Mouse (Mus musculus) intestine, postnatal 0 days (tissue): Measurements from ENCODE around the gene Shroom1. TPM values are rescaled to one million over a fixed set of nuclear protein-coding genes. Genes with fewer than 3 reads are reported as not detected.
A peak's percentile ranks its signal among the peaks of the same experiment; 100 is the strongest.
"Not testable (repeated sequence)": the region's sequence is repeated elsewhere in the genome, so short reads cannot be mapped to it uniquely, and the experiment has no call there.

Experiments
- ATAC-seq: fragments of 200-750 bp; cut with Nextera tagmentation; 2 replicates; pipeline ENCODE4 v1.8.0; 2017; ENCODE audit warnings: mild to moderate bottlenecking, moderate TSS enrichment, moderate library complexity
- H3K27ac ChIP-seq: fragments of 300-500 bp; sonication (generic); 2 replicates; pipeline ENCODE4 v1.5.1; 2014; ENCODE audit warnings: mild to moderate bottlenecking, low read depth, low read length, moderate library complexity
- H3K27me3 ChIP-seq: fragments of 300-500 bp; sonication (generic); replicated peaks from 2 replicates; pipeline ENCODE4 v1.6.1; 2014; ENCODE audit warnings: low read length, mixed read lengths; ENCODE audit not compliant: control insufficient read depth, insufficient read depth
- H3K36me3 ChIP-seq: fragments of 300-500 bp; sonication (generic); 2 replicates; pipeline ENCODE4 v1.6.1; 2014; ENCODE audit warnings: mild to moderate bottlenecking, moderate library complexity; ENCODE audit not compliant: control insufficient read depth, insufficient read depth
- H3K4me1 ChIP-seq: fragments of 300-500 bp; sonication (generic); replicated peaks from 2 replicates; pipeline ENCODE4 v1.6.1; 2014; ENCODE audit warnings: antibody characterized with exemption, low read length, mixed read lengths; ENCODE audit not compliant: control insufficient read depth, insufficient read depth
- H3K4me2 ChIP-seq: fragments of 300-500 bp; sonication (generic); replicated peaks from 2 replicates; pipeline ENCODE4 v1.6.1; 2014; ENCODE audit warnings: low read depth, mild to moderate bottlenecking, moderate library complexity
- H3K4me3 ChIP-seq: fragments of 300-500 bp; sonication (generic); 2 replicates; pipeline ENCODE4 v1.5.1; 2014; ENCODE audit warnings: low read depth, low read length
- H3K9ac ChIP-seq: fragments of 300-500 bp; sonication (generic); 2 replicates; pipeline ENCODE4 v1.6.1; 2014; ENCODE audit warnings: mild to moderate bottlenecking, low read depth, low read length
- H3K9me3 ChIP-seq: fragments of 300-500 bp; sonication (generic); 2 replicates; pipeline ENCODE4 v1.6.1; 2016; ENCODE audit warnings: mixed run types; ENCODE audit not compliant: control insufficient read depth
- CTCF ChIP-seq: sonication (generic); IDR thresholded peaks from 2 replicates; pipeline ENCODE4 v1.5.1; 2016; ENCODE audit warnings: low read depth, mild to moderate bottlenecking, control low read depth, antibody characterized with exemption, moderate library complexity
- WGBS: fragments of 180-500 bp; shearing (Covaris S2); extraction: QIAGEN DNeasy Blood & Tissue Kit; methylation state at CpG from one replicate; pipeline ENCODE4 v1.1.7; 2014; 5-methylcytosine and 5-hydroxymethylcytosine counted together
- polyA plus RNA-seq: library from polyadenylated mRNA; unstranded; fragments of >200 nt; fragmentation: Nextera tagmentation; extraction: Ambion mirVana; gene quantifications from 2 replicates; pipeline ENCODE4 v1.2.1, GENCODE M21; 2015

Gene Shroom1
- polyA plus RNA-seq, 1 experiment from 2014 or later = 3.7 TPM

- peak overlapping the region; percentile 73 for H3K27ac ChIP-seq
- WGBS = 57% methylated on average over 3 of the region's 3 CpGs
- no peaks in the 10 kb centered on the region for H3K27me3 ChIP-seq
- H3K9ac ChIP-seq = no peak overlapping the region
- H3K36me3 ChIP-seq = peaks cover 20% of the 10 kb centered on the region
- no peak for ATAC-seq
- no peak overlapping the region for H3K4me3 ChIP-seq
- H3K4me2 ChIP-seq = no peak overlapping the region
- peaks cover 4% of the 10 kb centered on the region; the same call in 1 of the 2 replicates for H3K4me1 ChIP-seq
- no peaks in the 10 kb centered on the region for H3K9me3 ChIP-seq
- TF ChIP-seq CTCF = no peak
Observed at GRCm38 (mm10) chr11:53425251-53425650, 31.8 kb upstream of the Shroom1 start.

GRCm38 (mm10) chr11:53425711-53426255 lies 31.2 kb upstream of the Shroom1 start:
- no peak overlapping the region for H3K9ac ChIP-seq
- TF ChIP-seq CTCF = no peak
- H3K4me1 ChIP-seq = peaks cover 4% of the 10 kb centered on the region; the same call in 1 of the 2 replicates
- H3K4me2 ChIP-seq = no peak overlapping the region
- ATAC-seq = no peak; the same call in 1 of the 2 replicates
- H3K27ac ChIP-seq = peak overlapping the region; percentile 73
- 57% methylated on average over 6 of the region's 6 CpGs for WGBS
- no peak overlapping the region for H3K4me3 ChIP-seq
- no peaks in the 10 kb centered on the region for H3K27me3 ChIP-seq
- H3K9me3 ChIP-seq = no peaks in the 10 kb centered on the region
- H3K36me3 ChIP-seq = peaks cover 18% of the 10 kb centered on the region

GRCm38 (mm10) chr11:53426914-53427313 lies 30.1 kb upstream of the Shroom1 start:
- H3K27ac ChIP-seq = 0 out of 2 replicates have a peak overlapping the region, but pooled peaks have one; percentile 95
- not testable (repeated sequence) for ATAC-seq, H3K4me1 ChIP-seq, H3K4me3 ChIP-seq, H3K27me3 ChIP-seq, H3K4me2 ChIP-seq, H3K9ac ChIP-seq, H3K9me3 ChIP-seq
- 79% methylated on average over 3 of the region's 3 CpGs for WGBS
- H3K36me3 ChIP-seq = peaks cover 18% of the 10 kb centered on the region

GRCm38 (mm10) chr11:53427993-53428715 lies 28.9 kb upstream of the Shroom1 start:
- Histone ChIP-seq H3K9ac (no peak overlapping the region), H3K27ac (peak overlapping the region; percentile 95), H3K27me3 (no peaks in the 10 kb centered on the region), H3K4me3 (no peak overlapping the region), H3K4me2 (no peak overlapping the region), H3K9me3 (no peaks in the 10 kb centered on the region), H3K36me3 (peaks cover 18% of the 10 kb centered on the region), H3K4me1 (peaks cover 9% of the 10 kb centered on the region; the same call in 1 of the 2 replicates)
- 61% methylated on average over 3 of the region's 3 CpGs for WGBS
- TF ChIP-seq CTCF = no peak
- no peak for ATAC-seq

GRCm38 (mm10) chr11:53428716-53429057 lies 28.3 kb upstream of the Shroom1 start:
- no peak for ATAC-seq
- Histone ChIP-seq H3K9ac (no peak overlapping the region), H3K36me3 (peaks cover 18% of the 10 kb centered on the region), H3K4me3 (no peak overlapping the region), H3K9me3 (no peaks in the 10 kb centered on the region), H3K4me2 (no peak overlapping the region), H3K4me1 (peaks cover 9% of the 10 kb centered on the region; the same call in 1 of the 2 replicates), H3K27me3 (no peaks in the 10 kb centered on the region), H3K27ac (peak overlapping the region; percentile 95)
- no peak for TF ChIP-seq CTCF
- 90% methylated on average over 5 of the region's 5 CpGs for WGBS

- H3K36me3 ChIP-seq = peaks cover 18% of the 10 kb centered on the region
- no peak overlapping the region for H3K4me3 ChIP-seq
- no peaks in the 10 kb centered on the region for H3K9me3 ChIP-seq
- no peaks in the 10 kb centered on the region for H3K27me3 ChIP-seq
- peak overlapping the region; percentile 95 for H3K27ac ChIP-seq
- no peak for ATAC-seq
- peak overlapping the region; percentile 79; the same call in 1 of the 2 replicates for H3K9ac ChIP-seq
- peak overlapping the region; percentile 76 for H3K4me2 ChIP-seq
- H3K4me1 ChIP-seq = peaks cover 9% of the 10 kb centered on the region; the same call in 1 of the 2 replicates
- TF ChIP-seq CTCF = no peak; the same call in 1 of the 2 replicates
Observed at GRCm38 (mm10) chr11:53429182-53429581, 27.8 kb upstream of the Shroom1 start.
